Mouse (Mus musculus): Measurements from ENCODE around the gene Cyp24a1.

DNA sequence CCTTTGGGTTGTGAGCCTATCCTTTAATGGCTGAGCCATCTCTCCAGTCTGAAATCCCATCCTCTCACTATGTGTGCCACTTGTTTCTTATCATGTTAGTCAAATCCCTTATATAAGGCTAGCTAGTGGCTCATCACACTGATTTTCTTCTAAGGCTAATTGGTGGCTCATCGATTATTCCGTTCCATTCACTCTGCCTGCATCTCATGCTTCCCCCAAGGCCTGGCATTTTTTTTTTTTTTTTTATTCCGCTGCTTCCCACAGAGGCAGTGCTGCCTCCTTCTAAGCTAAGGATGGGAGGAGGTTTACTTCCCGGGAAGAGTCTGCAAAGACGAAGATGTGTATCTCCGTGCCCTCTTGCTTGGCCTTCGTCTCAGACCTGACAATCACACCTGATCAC, 9.7 kb downstream of the Cyp24a1 start:
- TF ChIP-seq POLR2A (IDR thresholded peaks at IDR 0.05; ENCODE audit: extremely low read depth, insufficient read depth, low read length) (no peak), CTCF (IDR thresholded peaks at IDR 0.05; ENCODE audit: low read depth, low read length) (no peak)
